Mouse (Mus musculus) v-Abl transformed pro-B cells (cell line): ENCODE results near the gene Prpf38b.
"Not testable (repeated sequence)": the region's sequence is repeated elsewhere in the genome, so short reads cannot be mapped to it uniquely, and the experiment has no call there.

Experiments used
- in situ Hi-C, 2 experiments: fragments of 400-800 bp; cut with MboI; formaldehyde crosslinking; loops; one replicate each; pipeline ENCODE4 v1.15.1; 2025; ENCODE audit not compliant: unreplicated experiment in 2 of 2

Prpf38b gene

DNA sequence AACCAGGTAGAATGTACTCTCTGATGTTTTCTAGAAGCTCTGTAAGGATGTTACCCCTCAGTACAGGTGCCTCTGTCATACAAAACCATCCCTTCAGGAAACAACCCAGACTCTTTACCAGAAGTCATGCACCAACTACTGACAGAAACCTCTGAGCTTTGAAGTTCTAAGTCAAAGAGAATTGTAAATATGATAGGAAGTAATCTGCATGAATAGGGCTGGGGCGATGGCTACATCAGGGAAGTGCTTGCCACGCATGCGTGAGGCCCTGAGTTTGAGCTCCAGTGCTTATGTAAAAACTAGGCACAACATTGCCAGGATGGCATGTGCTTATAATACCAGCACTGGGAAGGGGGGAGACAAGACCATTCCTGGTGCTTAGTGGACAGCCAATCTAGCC lies 45.9 kb downstream of the Prpf38b start:
- in situ Hi-C loops: no loop called here

- in situ Hi-C loops: no loop called here
Observed at GRCm38 (mm10) chr3:108865129-108865528, 46.4 kb downstream of the Prpf38b start.

DNA sequence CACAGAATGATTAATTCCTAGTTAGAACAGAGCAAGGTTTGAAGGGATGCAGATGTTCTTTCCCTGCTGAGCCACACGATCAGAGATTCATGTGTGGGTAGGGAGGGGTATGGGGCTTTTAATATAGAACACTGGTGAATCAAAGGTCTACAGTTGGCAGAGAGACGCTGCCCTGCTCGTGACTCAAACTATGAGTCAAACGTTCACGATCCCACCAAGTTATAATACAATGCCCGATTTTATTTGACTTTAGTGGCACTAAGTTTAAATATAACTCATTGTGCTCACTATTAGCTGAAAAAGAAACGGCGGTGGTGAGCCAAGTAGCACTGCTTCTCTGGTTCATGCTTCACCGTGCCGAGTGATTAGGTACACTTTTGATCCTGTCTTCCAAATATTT lies 48.4 kb downstream of the Prpf38b start:
- in situ Hi-C loops: no loop called here

- in situ Hi-C loops: not testable (repeated sequence)
Observed at GRCm38 (mm10) chr3:108862282-108862681, 49.2 kb downstream of the Prpf38b start.

GRCm38 (mm10) chr3:108860786-108861185 lies 50.7 kb downstream of the Prpf38b start:
- in situ Hi-C loops: no loop called here

DNA sequence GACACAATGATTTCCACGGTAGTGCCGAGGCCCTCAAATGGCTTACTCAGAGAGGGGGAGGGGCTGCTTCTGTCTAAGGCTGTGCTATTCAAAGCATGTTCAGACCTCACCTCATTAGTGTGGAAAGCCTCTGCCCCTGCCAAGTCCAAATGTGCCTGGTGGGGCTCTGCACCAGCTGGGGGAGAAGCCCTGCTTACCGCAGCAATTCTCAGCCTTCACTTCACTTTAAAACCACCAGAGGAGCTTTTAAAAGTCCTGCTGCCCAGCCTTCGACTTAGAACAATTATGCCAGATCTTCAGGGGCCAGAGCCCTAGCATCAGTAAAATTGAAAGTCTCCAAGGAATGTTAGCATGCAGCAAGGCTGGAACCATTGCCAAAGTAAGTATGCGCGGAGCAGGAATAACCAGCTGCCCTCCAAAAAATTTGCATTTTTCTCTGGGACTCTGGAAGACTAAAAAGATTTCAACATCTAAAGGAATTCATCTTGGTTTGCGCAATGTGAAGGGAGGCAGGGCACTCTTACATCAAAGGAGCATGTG lies 53.2 kb downstream of the Prpf38b start:
- in situ Hi-C loops: no loop called here

- in situ Hi-C loops: no loop called here
Observed at GRCm38 (mm10) chr3:108857714-108858113, 53.8 kb downstream of the Prpf38b start.

DNA sequence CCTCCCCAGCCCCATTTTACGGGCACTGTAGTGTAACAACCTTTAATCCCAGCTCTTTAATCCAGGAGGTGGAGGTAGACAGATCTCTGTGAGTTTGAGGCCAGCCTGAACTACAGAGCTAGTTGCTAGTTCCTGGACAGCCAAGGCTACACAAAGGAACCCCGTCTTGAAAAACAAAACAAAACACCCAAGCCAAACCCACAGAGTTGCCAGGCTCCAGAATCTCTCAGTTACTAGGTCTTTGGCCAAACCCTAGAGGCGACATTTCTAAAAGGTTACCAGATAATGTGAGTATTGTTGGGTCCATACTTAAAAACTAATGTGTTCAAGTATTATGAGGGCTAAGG lies 54.4 kb downstream of the Prpf38b start:
- in situ Hi-C loops: no loop called here

GRCm38 (mm10) chr3:108856386-108857123 lies 55.0 kb downstream of the Prpf38b start:
- in situ Hi-C loops: no loop called here

GRCm38 (mm10) chr3:108855864-108856263 lies 55.7 kb downstream of the Prpf38b start:
- in situ Hi-C loops: no loop called here

GRCm38 (mm10) chr3:108855371-108855770 lies 56.2 kb downstream of the Prpf38b start:
- in situ Hi-C loops: no loop called here

DNA sequence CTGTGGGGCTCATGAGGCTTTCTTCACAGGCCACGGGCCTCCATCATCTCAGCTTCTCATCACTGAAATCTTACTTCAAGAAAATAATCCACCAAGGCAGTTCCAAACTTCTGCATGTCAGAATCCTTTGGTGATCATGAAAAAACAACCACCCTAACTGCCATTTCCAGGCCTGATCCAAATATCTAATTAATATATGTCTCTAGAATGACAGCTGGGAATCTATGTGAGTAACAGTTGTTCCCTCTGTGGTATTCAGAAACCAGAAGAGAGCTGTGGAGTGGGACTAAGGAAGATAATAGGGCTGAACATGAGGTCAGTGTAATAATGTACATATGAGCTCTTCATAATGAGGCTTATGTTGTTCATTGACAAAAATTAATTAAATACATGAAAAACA lies 58.3 kb downstream of the Prpf38b start:
- in situ Hi-C loops: no loop called here
